In the genomic region with DNA sequence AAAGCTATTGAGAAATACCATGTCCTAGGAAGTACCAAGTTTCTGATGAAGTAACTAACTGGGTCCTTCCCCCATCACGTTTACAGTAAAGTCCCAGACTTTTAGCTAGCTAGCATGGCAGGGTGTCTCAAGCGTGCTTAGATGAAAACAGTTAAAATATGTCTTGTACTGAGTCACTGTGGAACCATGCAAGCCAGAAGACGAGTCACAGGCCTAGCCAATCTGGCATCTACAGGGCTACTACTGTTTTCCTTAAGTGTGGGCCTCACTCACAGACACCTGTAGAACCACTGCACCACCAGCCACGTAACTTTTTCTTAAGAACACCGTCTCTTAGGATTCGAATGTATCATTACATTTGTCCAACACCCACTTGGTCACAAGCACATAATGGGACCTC, we compare ENCODE assay signal across 21 mouse cellular contexts.
DNase-seq lines count a peak whose midpoint lies in the region; ATAC-seq and TF ChIP-seq lines count a peak whose summit lies in the region.
"Had no signal": no experiment of that assay in that cellular context is flagged by ENCODE, and none has a peak within 500 bp of the region (broad histone marks: within the 10 kb centered on the region; RNA-seq: fewer than 3 reads in every experiment).

No protein-coding gene starts in this region.

- 87% methylated on average over 6 of the region's 6 CpGs for WGBS in intestine, embryonic 14.5 days
- WGBS in intestine, embryonic 16.5 days = 88% methylated on average over 6 of the region's 6 CpGs
- WGBS in forebrain, embryonic 13.5 days = 91% methylated on average over 6 of the region's 6 CpGs

- in situ Hi-C loops in Patski (cut with MboI; ENCODE audit: low pct_unique_long_range_greater_than_20kb) = no loop called here

- DNase-seq in intestine, embryonic 14.5 days (ENCODE audit: low spot score) = peak; percentile 12
- DNase-seq in Muller cell, postnatal 12 days (ENCODE audit: inconsistent ontology term) = peak; percentile 21
- peak; percentile 13 for DNase-seq in Patski (ENCODE audit: low read depth, low spot score)
- DNase-seq in left cerebral cortex, adult 11 months (ENCODE audit: low spot score) = no peak
- DNase-seq: adrenal gland, adult 2 months; adrenal gland, postnatal 10 days; adrenal gland, postnatal 25 days; B cell, adult 2 months; cerebellum, adult 11 months; cerebellum, adult 18-20 months; cerebellum, adult 8-10 months; cerebellum, postnatal 10 days had no signal

- H3K4me3 ChIP-seq in intestine, embryonic 14.5 days (ENCODE audit: low read depth, low read length) = no peak overlapping the region
- H3K4me3 ChIP-seq in intestine, embryonic 16.5 days (ENCODE audit: low read length) = no peak overlapping the region
- H3K4me3 ChIP-seq in forebrain, embryonic 13.5 days = no peak overlapping the region
- H3K4me3 ChIP-seq: embryonic facial prominence, embryonic 10.5 days; embryonic facial prominence, embryonic 12.5 days had no signal

- no peak for ATAC-seq in intestine, embryonic 14.5 days (replicated peaks; ENCODE audit: low FRiP score, low TSS enrichment, low read depth)
- no peak for ATAC-seq in intestine, embryonic 16.5 days
- peak; percentile 80 for ATAC-seq in Patski
- ATAC-seq in forebrain, embryonic 13.5 days = no peak
- ATAC-seq: CD4-positive, CD25-positive, alpha-beta regulatory T cell, adult 4 months; forebrain, embryonic 14.5 days; forebrain, embryonic 16.5 days had no signal

- CTCF ChIA-PET in Patski (lab: Charles Lee) = interaction anchor here (1.0 to 1.9 kb wide), 2 partner anchors 10 to 11 kb away, joined by 4 to 7 read pairs; no protein-coding TSS in a partner anchor

- H3K9ac ChIP-seq in intestine, embryonic 14.5 days (ENCODE audit: low read length) = no peak overlapping the region
- no peak overlapping the region for H3K9ac ChIP-seq in intestine, embryonic 16.5 days (ENCODE audit: low read depth, low read length)
- no peak overlapping the region for H3K9ac ChIP-seq in forebrain, embryonic 13.5 days
- H3K9ac ChIP-seq: embryonic facial prominence, embryonic 12.5 days had no signal

- no peak for TF ChIP-seq CTCF in Patski (IDR thresholded peaks at IDR 0.05)

- POLR2A ChIA-PET in Patski (lab: Charles Lee) = interaction anchor here (0.9 kb wide), 1 partner anchor 10 kb away, joined by 3 read pairs; no protein-coding TSS in a partner anchor

- no peak overlapping the region for H3K27ac ChIP-seq in intestine, embryonic 14.5 days (ENCODE audit: low read depth)
- H3K27ac ChIP-seq in intestine, embryonic 16.5 days (ENCODE audit: low read length) = no peak overlapping the region
- H3K27ac ChIP-seq in forebrain, embryonic 13.5 days = no peak overlapping the region
- H3K27ac ChIP-seq: embryonic facial prominence, embryonic 10.5 days; embryonic facial prominence, embryonic 12.5 days had no signal

- no peaks in the 10 kb centered on the region for H3K27me3 ChIP-seq in intestine, embryonic 14.5 days (replicated peaks; ENCODE audit: control insufficient read depth, insufficient read depth, low read length)
- H3K27me3 ChIP-seq in intestine, embryonic 16.5 days (replicated peaks; ENCODE audit: control insufficient read depth, insufficient read depth, low read length) = no peaks in the 10 kb centered on the region
- no peaks in the 10 kb centered on the region for H3K27me3 ChIP-seq in Patski
- no peaks in the 10 kb centered on the region for H3K27me3 ChIP-seq in forebrain, embryonic 13.5 days
- H3K27me3 ChIP-seq: CH12.LX; embryonic facial prominence, embryonic 12.5 days had no signal

- no peaks in the 10 kb centered on the region for H3K4me1 ChIP-seq in intestine, embryonic 14.5 days (replicated peaks; ENCODE audit: control insufficient read depth, insufficient read depth, low read length)
- no peaks in the 10 kb centered on the region for H3K4me1 ChIP-seq in intestine, embryonic 16.5 days (ENCODE audit: control insufficient read depth, insufficient read depth, low read length)
- H3K4me1 ChIP-seq in forebrain, embryonic 13.5 days = no peaks in the 10 kb centered on the region
- H3K4me1 ChIP-seq: embryonic facial prominence, embryonic 12.5 days had no signal

- H3K36me3 ChIP-seq in intestine, embryonic 14.5 days (ENCODE audit: control insufficient read depth, insufficient read depth, low read length) = no peaks in the 10 kb centered on the region
- H3K36me3 ChIP-seq in intestine, embryonic 16.5 days (ENCODE audit: control insufficient read depth, insufficient read depth, low read length) = no peaks in the 10 kb centered on the region
- peaks cover 3% of the 10 kb centered on the region; the same call in 1 of the 2 replicates for H3K36me3 ChIP-seq in forebrain, embryonic 13.5 days (ENCODE audit: poor library complexity, severe bottlenecking)
- H3K36me3 ChIP-seq: embryonic facial prominence, embryonic 10.5 days; embryonic facial prominence, embryonic 12.5 days; G1E had no signal

- no peak overlapping the region for H3K4me2 ChIP-seq in intestine, embryonic 14.5 days (ENCODE audit: low read length)
- H3K4me2 ChIP-seq in intestine, embryonic 16.5 days (ENCODE audit: low read depth, low read length) = no peak overlapping the region
- no peak overlapping the region for H3K4me2 ChIP-seq in forebrain, embryonic 13.5 days
- H3K4me2 ChIP-seq: embryonic facial prominence, embryonic 12.5 days had no signal

- no peaks in the 10 kb centered on the region for H3K9me3 ChIP-seq in intestine, embryonic 14.5 days (ENCODE audit: control insufficient read depth, low read length)
- no peaks in the 10 kb centered on the region for H3K9me3 ChIP-seq in intestine, embryonic 16.5 days (ENCODE audit: control insufficient read depth, low read length)
- no peaks in the 10 kb centered on the region for H3K9me3 ChIP-seq in forebrain, embryonic 13.5 days (replicated peaks)
- H3K9me3 ChIP-seq: embryonic facial prominence, embryonic 10.5 days; embryonic facial prominence, embryonic 12.5 days had no signal
